Mouse (Mus musculus): ENCODE measurements around the gene Speer4f2.
"Not testable (repeated sequence)": the region's sequence is repeated elsewhere in the genome, so short reads cannot be mapped to it uniquely, and the experiment has no call there.

The Speer4f2 gene

DNA sequence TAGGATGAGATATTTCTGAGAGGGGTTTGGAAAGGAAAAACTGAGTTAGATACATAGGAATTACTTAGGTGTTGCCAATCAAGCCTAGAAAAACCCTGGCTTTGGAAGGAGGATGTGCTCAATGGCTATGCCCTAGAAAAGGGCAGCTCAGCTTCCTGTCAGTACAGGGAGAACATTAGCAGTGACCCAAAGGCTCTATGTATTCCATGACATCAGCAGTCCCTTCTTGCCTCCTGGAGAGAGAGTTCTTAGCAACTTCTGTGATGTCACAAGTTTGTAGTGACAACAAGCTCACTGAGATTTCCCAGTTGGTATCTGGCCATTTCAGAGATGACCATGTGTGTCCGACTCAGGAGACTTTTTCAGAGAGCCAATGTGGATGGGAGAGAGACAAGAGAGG lies at the start of gene Speer4f2:
Speer4f2 (plus strand) TSS at position 301 of the 400 bp plus-strand sequence.
- H3K9me3 ChIP-seq (ENCODE audit: low read length); H3K27me3 ChIP-seq (ENCODE audit: insufficient read depth, low read length); H3K4me1 ChIP-seq (replicated peaks; ENCODE audit: low read depth, low read length); H3K36me3 ChIP-seq (ENCODE audit: insufficient read depth, low read length); H3K4me3 ChIP-seq (replicated peaks; ENCODE audit: low read length): not testable (repeated sequence)

DNA sequence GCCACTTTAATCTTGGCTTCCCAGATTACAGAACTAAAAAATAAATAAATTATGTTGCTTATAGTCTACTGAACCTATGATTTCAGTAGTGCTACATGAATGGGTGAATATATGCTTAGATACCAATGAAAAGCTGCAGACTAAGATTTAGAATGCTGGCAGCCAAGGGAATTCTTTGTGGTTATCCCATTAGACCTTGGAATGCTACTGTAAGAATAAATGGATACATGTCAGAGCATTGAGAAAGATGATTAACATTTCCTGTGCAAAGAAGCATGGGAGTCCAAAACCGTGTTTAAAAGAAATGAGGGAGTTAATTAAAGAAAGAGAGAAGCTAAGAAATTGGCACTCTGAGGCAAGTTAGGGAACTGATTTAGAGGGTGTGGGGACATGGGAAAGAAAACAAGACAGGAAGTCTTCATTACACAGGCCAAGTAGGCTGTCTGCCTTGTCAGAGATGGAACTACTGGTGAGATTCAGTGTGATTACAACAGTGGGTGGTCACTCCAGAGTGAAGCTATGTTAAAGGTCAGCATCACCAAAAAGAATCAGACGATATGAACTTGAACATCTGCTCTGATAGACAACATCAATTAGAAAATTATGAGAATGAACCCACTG lies 43.9 kb upstream of the Speer4f2 start:
- H3K4me1 ChIP-seq (replicated peaks; ENCODE audit: low read depth, low read length) = no peaks in the 10 kb centered on the region
- H3K4me3 ChIP-seq (replicated peaks; ENCODE audit: low read length) = no peak overlapping the region
- H3K9me3 ChIP-seq (ENCODE audit: low read length) = no peaks in the 10 kb centered on the region
- H3K36me3 ChIP-seq (ENCODE audit: insufficient read depth, low read length) = no peaks in the 10 kb centered on the region
- TF ChIP-seq POU5F1 (IDR thresholded peaks at IDR 0.05; ENCODE audit: borderline replicate concordance, low read length) (no peak), CTCF (conservative IDR thresholded peaks at IDR 0.05; ENCODE audit: low read length) (no peak), NANOG (IDR thresholded peaks at IDR 0.05; ENCODE audit: borderline replicate concordance, low read length) (no peak)
- no peaks in the 10 kb centered on the region for H3K27me3 ChIP-seq (ENCODE audit: insufficient read depth, low read length)

DNA sequence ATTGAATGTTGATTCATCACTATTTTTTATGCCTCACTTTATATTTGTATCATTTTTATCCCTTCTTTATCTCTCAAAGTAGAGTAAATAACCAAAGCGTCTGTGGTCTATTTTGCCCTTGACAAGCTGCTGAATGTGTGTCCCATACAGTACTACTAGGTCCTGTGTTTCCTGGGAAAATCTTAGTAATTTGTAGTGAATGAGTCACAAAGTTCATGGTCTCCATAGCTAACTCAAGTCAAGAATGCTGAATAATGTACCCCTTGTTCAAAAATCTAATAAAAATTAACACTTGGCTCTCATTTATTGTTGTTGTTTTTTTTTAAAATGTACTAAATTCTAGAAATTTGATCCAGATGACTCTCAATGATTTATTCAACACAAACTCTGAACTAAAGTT lies 38.1 kb upstream of the Speer4f2 start:
- TF ChIP-seq CTCF (conservative IDR thresholded peaks at IDR 0.05; ENCODE audit: low read length) = no peak
- TF ChIP-seq NANOG (IDR thresholded peaks at IDR 0.05; ENCODE audit: borderline replicate concordance, low read length) = no peak
- no peak for TF ChIP-seq POU5F1 (IDR thresholded peaks at IDR 0.05; ENCODE audit: borderline replicate concordance, low read length)
- no peaks in the 10 kb centered on the region for H3K9me3 ChIP-seq (ENCODE audit: low read length)
- no peaks in the 10 kb centered on the region for H3K27me3 ChIP-seq (ENCODE audit: insufficient read depth, low read length)
- H3K4me3 ChIP-seq (replicated peaks; ENCODE audit: low read length) = no peak overlapping the region
- H3K4me1 ChIP-seq (replicated peaks; ENCODE audit: low read depth, low read length) = no peaks in the 10 kb centered on the region
- no peaks in the 10 kb centered on the region for H3K36me3 ChIP-seq (ENCODE audit: insufficient read depth, low read length)

DNA sequence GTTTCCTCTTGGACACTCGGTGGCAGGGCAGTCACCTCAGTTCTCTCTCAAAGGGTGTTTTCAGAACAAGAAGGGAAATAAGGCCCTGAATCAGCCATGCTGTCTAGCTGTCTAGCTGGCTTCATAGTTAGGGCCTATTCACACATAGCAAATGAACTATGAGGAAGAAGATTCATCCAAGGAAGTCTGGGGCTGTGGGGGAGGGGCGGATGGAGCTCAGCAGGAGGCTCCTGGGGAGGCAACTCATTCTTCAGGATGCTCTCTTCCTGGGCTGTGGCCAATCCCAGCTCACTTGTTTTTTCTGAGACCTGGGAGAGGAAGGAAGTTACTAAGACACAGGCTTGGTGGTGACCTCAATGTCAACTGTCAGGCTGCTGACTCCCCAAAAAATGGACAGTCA lies 27.2 kb upstream of the Speer4f2 start:
- H3K27me3 ChIP-seq (ENCODE audit: insufficient read depth, low read length) = not testable (repeated sequence)

DNA sequence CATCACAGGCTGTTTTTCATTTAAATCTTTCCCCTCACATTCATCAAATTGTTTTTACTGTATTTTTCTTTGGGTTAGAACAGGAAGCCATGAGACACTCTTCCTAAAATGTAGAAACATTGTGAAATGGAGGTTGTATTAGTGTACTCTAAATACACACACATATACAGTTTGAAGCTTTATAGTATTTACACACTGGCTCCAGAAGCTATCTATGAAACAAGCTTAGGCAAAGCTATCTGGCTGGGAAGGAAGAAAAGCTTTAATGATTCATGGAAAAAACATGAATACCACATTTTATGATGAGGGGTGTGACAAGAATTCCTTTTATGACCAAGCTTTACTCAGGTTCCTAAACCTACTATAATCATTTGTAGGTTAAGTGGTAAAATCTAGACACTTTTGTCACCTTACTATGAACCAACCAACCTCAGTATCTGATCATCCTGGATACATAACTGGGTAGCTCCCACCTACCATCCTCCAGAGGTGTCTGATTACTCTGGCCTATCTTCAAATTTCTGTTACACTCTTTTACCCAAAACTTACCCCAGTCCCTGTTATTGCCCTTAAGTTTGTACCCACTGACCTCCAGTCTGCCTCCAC lies 13.5 kb upstream of the Speer4f2 start:
- Histone ChIP-seq H3K27me3 (ENCODE audit: insufficient read depth, low read length) (no peaks in the 10 kb centered on the region), H3K36me3 (ENCODE audit: insufficient read depth, low read length) (no peaks in the 10 kb centered on the region), H3K4me1 (replicated peaks; ENCODE audit: low read depth, low read length) (no peaks in the 10 kb centered on the region)

More for the DNA sequence above, 27.2 kb upstream of the Speer4f2 start:
- not testable (repeated sequence) for H3K4me1 ChIP-seq (replicated peaks; ENCODE audit: low read depth, low read length); H3K9me3 ChIP-seq (ENCODE audit: low read length); H3K36me3 ChIP-seq (ENCODE audit: insufficient read depth, low read length); H3K4me3 ChIP-seq (replicated peaks; ENCODE audit: low read length)

DNA sequence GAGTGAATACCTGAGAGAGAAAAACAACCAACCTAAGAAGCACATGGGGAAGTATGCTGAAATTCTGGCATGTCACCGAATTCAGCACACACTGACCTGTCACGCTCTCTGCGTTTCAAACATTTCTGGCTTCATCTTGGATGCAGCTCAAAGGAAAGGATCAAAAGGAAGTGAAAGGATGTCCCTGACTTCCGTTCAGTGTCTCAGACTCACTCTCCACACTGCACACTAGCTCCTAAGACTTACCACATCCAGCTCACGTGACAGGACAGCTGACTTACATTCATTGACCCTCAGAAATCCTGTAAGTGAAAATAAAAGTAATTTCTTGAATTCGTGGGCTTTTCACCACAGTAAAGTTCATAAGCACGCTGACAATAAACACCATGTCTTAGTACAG lies 16.9 kb downstream of the Speer4f2 start:
- TF ChIP-seq POU5F1 (IDR thresholded peaks at IDR 0.05; ENCODE audit: borderline replicate concordance, low read length) (no peak), CTCF (conservative IDR thresholded peaks at IDR 0.05; ENCODE audit: low read length) (no peak), NANOG (IDR thresholded peaks at IDR 0.05; ENCODE audit: borderline replicate concordance, low read length) (no peak)
- Histone ChIP-seq H3K4me1 (replicated peaks; ENCODE audit: low read depth, low read length) (no peaks in the 10 kb centered on the region), H3K4me3 (replicated peaks; ENCODE audit: low read length) (no peak overlapping the region), H3K36me3 (ENCODE audit: insufficient read depth, low read length) (no peaks in the 10 kb centered on the region), H3K9me3 (ENCODE audit: low read length) (no peaks in the 10 kb centered on the region), H3K27me3 (ENCODE audit: insufficient read depth, low read length) (no peaks in the 10 kb centered on the region)

More for the DNA sequence above, 13.5 kb upstream of the Speer4f2 start:
- no peak overlapping the region for H3K4me3 ChIP-seq (replicated peaks; ENCODE audit: low read length)
- peaks cover 7% of the 10 kb centered on the region for H3K9me3 ChIP-seq (ENCODE audit: low read length)
- no peak for TF ChIP-seq NANOG (IDR thresholded peaks at IDR 0.05; ENCODE audit: borderline replicate concordance, low read length)

DNA sequence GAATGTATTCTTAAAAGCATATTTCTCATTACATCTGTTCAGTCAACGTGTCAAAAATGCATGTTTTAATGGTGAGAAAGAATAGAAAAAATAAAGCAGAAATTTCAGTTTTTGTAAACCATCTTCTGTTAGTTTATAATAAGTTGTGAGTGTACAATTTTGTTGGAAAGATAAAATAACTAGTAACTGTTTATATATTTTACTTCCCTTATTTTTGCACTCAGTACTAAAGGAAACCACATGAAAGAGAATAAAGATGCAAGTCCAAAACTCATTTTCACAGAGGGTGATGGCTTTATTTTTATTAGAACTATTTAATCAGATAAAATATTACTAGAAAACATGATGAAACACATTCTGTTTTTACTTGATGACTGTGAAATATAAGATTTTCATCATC lies 18.2 kb downstream of the Speer4f2 start:
- Histone ChIP-seq H3K9me3 (ENCODE audit: low read length) (no peaks in the 10 kb centered on the region), H3K36me3 (ENCODE audit: insufficient read depth, low read length) (no peaks in the 10 kb centered on the region), H3K4me3 (replicated peaks; ENCODE audit: low read length) (no peak overlapping the region), H3K27me3 (ENCODE audit: insufficient read depth, low read length) (no peaks in the 10 kb centered on the region), H3K4me1 (replicated peaks; ENCODE audit: low read depth, low read length) (no peaks in the 10 kb centered on the region)
- TF ChIP-seq NANOG (IDR thresholded peaks at IDR 0.05; ENCODE audit: borderline replicate concordance, low read length) = no peak
- TF ChIP-seq POU5F1 (IDR thresholded peaks at IDR 0.05; ENCODE audit: borderline replicate concordance, low read length) = no peak
- no peak for TF ChIP-seq CTCF (conservative IDR thresholded peaks at IDR 0.05; ENCODE audit: low read length)

DNA sequence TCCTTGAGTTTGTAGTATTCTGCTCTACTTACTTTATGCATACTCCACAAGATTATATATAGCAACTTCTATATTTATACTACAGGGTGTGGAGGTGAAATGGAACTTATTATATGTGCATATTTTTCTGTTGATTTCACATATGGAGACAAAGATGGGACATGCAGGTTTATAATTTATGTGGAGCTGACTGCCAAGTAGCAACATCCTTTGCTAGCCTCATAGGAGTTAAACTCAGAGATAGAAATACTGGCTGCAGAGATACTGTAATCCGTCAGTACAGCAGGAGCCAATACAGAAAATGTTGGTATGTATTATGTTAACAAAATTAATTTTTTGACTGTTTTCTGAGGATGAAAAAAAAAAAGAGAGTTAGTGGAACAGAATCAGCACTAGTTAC lies 27.6 kb downstream of the Speer4f2 start:
- H3K27me3 ChIP-seq (ENCODE audit: insufficient read depth, low read length) = no peaks in the 10 kb centered on the region
- H3K4me3 ChIP-seq (replicated peaks; ENCODE audit: low read length) = no peak overlapping the region
- no peaks in the 10 kb centered on the region for H3K4me1 ChIP-seq (replicated peaks; ENCODE audit: low read depth, low read length)
- TF ChIP-seq POU5F1 (IDR thresholded peaks at IDR 0.05; ENCODE audit: borderline replicate concordance, low read length) (no peak), CTCF (conservative IDR thresholded peaks at IDR 0.05; ENCODE audit: low read length) (no peak), NANOG (IDR thresholded peaks at IDR 0.05; ENCODE audit: borderline replicate concordance, low read length) (no peak)
- no peaks in the 10 kb centered on the region for H3K9me3 ChIP-seq (ENCODE audit: low read length)
- H3K36me3 ChIP-seq (ENCODE audit: insufficient read depth, low read length) = no peaks in the 10 kb centered on the region

DNA sequence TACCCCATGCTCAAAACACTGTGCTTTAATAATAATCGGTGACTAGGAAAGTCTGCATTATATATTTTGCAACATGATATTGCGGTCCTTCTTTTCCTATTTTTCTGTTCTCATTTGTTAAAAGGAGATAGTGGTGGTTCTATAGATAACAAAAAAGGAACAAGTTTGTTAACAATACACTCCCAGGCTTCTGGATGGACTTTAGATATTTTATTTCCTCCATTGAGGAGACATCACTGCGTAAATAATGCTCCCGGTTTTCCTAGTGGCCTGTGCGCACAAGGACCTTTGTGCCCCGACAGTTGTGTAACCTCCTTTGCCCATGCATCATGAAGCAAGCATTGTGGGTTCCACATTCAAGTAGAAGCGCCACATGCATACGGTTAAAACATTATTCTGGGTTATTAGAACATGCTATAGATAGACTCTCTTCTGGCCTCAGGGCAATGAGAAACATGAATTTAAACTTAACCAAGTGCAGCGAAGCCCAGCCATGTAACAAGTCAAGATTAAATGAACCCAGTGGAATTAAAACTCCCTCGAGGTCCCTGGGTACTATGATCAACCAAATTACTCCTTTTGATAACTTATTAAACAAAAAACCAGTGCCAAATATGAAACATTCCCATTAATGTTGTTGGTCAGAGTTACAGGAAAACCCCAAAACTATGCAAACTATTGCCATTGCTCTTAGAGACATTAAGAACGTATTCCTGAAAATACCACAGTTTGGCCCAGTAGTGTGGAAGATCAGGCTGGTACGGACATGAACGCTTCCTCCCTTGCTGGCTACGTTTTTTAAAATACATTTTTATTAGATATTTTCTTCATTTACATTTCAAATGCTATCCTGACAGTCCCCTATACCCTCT lies 28.5 kb downstream of the Speer4f2 start:
- H3K4me1 ChIP-seq (replicated peaks; ENCODE audit: low read depth, low read length) = no peaks in the 10 kb centered on the region
- no peaks in the 10 kb centered on the region for H3K9me3 ChIP-seq (ENCODE audit: low read length)
- H3K27me3 ChIP-seq (ENCODE audit: insufficient read depth, low read length) = no peaks in the 10 kb centered on the region
- no peaks in the 10 kb centered on the region for H3K36me3 ChIP-seq (ENCODE audit: insufficient read depth, low read length)
- no peak overlapping the region for H3K4me3 ChIP-seq (replicated peaks; ENCODE audit: low read length)
- TF ChIP-seq CTCF (conservative IDR thresholded peaks at IDR 0.05; ENCODE audit: low read length) (no peak), POU5F1 (IDR thresholded peaks at IDR 0.05; ENCODE audit: borderline replicate concordance, low read length) (no peak), NANOG (IDR thresholded peaks at IDR 0.05; ENCODE audit: borderline replicate concordance, low read length) (no peak)

Data from E14TG2a.4 (cell line).